Mouse (Mus musculus) bone marrow, adult 2 months (tissue): ENCODE measurements around the gene Atp2a1.

ENCODE experiments used
- CTCF ChIP-seq: fragments of 200-500 bp; IDR thresholded peaks from 2 replicates; pipeline ENCODE4 v1.5.1; 2011; ENCODE audit warnings: low read length, control low read depth; ENCODE audit not compliant: control insufficient read depth, insufficient read depth
- POLR2A ChIP-seq: fragments of 200-500 bp; IDR thresholded peaks from 2 replicates; pipeline ENCODE4 v1.6.1; 2011; ENCODE audit warnings: low read depth, mild to moderate bottlenecking, control low read depth, low read length, borderline replicate concordance; ENCODE audit not compliant: control insufficient read depth

DNA sequence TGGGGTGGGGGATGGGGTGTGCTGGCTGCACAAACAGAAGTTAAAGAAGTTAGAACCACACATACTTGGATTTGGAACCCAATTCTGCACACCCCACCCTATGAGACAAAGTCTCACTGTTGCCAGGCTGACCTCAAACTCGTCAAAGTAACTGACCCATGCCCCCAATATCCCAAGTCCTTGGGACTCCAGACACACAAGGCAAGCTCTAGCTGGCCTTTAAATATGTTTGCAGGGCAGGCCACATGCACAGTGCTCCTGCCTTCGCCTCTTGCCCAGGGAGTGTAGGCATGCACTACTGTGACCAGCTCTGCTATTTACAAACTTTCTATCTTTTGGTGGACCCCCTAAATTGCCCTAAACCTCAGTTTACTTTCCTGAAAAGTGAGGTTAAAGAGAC lies 7.7 kb downstream of the Atp2a1 start:
- TF ChIP-seq CTCF = no peak
- TF ChIP-seq POLR2A = no peak
